Mouse (Mus musculus): ENCODE data around the gene Cox8a. TPM values are rescaled to one million over a fixed set of nuclear protein-coding genes. Genes with fewer than 3 reads are reported as not detected.

Cox8a gene
- total RNA-seq, 2 experiments from 2014 or later, result 395 to 437 TPM

GRCm38 (mm10) chr19:7225096-7225690, 7.8 kb upstream of the Cox8a start:
- intact Hi-C loops (cut with DNase I), result no loop called here
- DNase-seq, result no peak

DNA sequence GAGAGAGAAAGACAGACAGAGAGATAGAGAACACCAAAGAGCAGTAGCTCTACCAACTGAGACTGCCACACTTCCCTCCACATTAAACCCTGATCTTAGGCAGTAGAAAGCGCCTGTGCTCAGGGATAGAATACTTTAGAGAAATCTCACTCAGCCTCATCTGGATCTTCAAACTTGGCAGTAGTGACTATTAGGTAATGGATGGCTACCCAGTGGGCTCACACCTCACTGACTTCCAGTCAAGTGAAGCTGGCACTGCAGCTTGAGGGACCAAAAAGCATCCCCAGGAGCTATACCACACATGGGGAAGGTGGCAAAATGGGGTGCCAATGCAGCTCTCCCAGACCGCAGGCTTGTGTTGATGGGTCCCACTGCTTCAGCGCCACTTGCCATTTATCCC, 6.8 kb upstream of the Cox8a start:
- DNase-seq, result no peak
- intact Hi-C loops (cut with DNase I), result no loop called here

GRCm38 (mm10) chr19:7223488-7223887, 6.1 kb upstream of the Cox8a start:
- intact Hi-C loops (cut with DNase I), result no loop called here
- DNase-seq, result no peak

- intact Hi-C loops (cut with DNase I), result no loop called here
- DNase-seq, result no peak
These were observed 4.8 kb upstream of the Cox8a start for GRCm38 (mm10) chr19:7222196-7222595.

GRCm38 (mm10) chr19:7218753-7219152, 1.3 kb upstream of the Cox8a start:
- no peak for DNase-seq
- intact Hi-C loops (cut with DNase I), result no loop called here

DNA sequence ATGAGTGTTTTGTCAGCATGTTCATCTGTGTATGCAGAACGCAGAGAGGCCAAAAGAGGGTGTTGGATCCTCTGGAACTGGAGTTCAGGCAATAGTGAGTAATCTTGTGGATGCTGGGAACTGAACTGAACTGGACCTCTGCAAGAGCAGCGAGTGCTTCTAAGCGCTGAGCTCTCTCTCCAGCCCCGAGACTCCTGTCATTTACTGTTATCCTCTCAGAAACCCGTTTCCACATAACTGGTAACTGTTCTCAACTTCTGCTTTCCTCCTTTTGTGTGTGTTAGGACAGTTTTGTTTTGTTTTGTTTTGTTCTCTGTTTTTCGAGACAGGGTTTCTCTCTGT, 481 bp upstream of the Cox8a start:
- intact Hi-C loops (cut with DNase I), result no loop called here
- no peak for DNase-seq

DNA sequence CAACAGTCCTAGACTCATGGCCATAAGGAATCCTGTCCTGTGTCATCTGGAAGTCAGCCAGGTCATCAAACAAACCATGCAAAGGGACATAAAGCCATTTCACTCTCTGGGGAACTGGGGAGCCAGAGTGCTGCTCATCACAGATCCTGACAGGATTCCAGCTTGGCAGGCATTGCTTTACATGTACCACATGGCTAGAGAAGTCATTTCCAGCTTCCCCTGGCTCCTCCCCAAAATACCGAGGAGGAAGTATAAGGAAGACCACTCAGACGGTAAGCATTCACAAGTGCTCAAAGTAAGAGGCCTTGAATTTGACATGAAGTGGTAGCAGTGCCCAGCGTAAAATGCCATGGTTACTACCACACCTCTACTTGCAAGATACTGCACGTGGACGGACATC, 2.9 kb downstream of the Cox8a start:
- intact Hi-C loops (cut with DNase I), result no loop called here
- DNase-seq, result no peak

- no peak for DNase-seq
- intact Hi-C loops (cut with DNase I), result no loop called here
These were observed 4.4 kb downstream of the Cox8a start for GRCm38 (mm10) chr19:7213010-7213409.

GRCm38 (mm10) chr19:7212216-7212615, 5.2 kb downstream of the Cox8a start:
- DNase-seq, result no peak
- intact Hi-C loops (cut with DNase I), result no loop called here

GRCm38 (mm10) chr19:7209907-7210646, 7.3 kb downstream of the Cox8a start:
- intact Hi-C loops (cut with DNase I), result no loop called here

DNA sequence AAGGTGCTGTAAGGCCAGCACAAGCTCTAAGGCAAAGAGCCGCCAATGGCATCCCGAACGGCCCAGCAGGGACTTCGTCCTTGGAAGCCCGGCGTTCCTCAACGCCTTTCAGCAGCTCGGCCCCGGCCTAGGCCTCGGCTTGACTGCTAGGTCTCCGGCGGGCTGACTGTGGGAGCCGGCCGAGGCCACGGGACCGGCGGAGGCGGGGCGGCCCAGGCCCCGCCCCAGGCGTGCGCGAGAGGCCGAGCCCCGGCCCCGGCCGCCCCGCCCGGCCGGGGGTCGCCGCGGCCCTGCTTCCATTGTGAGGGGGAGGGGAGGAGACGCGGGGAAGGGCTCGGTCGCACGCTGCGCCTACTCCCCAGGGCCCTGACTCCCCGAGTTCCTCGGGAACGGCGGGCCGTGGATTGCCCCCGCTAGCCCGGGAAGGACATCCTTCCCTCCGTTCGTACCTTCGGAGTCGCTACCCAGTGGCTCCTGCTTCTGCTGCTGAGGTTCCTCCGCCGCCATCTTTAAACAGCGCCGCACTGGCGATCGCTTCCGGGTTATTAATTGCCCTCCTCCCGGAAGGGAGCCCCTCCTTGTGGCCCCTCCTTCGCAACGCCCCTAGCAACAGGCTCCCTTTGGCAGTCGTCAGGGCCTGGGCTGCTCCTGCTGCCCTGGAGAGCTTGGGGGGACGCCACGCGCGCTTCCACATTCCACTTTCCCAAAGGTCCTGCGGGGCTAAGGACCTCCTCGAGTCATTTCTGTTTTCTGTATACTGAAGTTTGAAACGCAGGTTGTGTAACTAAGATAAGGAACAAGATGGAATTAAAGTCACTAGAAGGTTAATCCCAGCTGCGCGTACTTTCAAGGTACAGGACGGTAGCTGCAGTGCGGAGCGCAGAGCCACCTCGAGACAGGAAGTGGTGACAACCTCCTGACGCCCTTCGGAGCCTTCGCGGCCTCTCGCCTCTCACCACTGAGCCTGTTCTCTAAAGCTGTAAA, 11.4 kb downstream of the Cox8a start, which contains the start of gene Otub1:
TSS of gene Otub1 (minus strand) at position 564 of the 984 bp plus-strand sequence.
- intact Hi-C loops (cut with DNase I), result no loop called here
- peak; percentile 92 for DNase-seq

More at GRCm38 (mm10) chr19:7209907-7210646, 7.3 kb downstream of the Cox8a start:
- no peak for DNase-seq

- intact Hi-C loops (cut with DNase I), result no loop called here
- no peak for DNase-seq
These were observed 12.1 kb downstream of the Cox8a start for GRCm38 (mm10) chr19:7205326-7205725.

- DNase-seq, result no peak
- intact Hi-C loops (cut with DNase I), result no loop called here
These were observed 12.5 kb downstream of the Cox8a start for GRCm38 (mm10) chr19:7204898-7205297.

- intact Hi-C loops (cut with DNase I), result no loop called here
- no peak for DNase-seq
These were observed 17.0 kb downstream of the Cox8a start for GRCm38 (mm10) chr19:7200427-7200826.

- intact Hi-C loops (cut with DNase I), result loop anchor here (10.0 kb wide), 1 partner anchor 274 kb away; the partner anchor contains the start of genes Catsperz and Esrra
- DNase-seq, result no peak
These were observed 18.3 kb downstream of the Cox8a start for GRCm38 (mm10) chr19:7199089-7199488.

DNA sequence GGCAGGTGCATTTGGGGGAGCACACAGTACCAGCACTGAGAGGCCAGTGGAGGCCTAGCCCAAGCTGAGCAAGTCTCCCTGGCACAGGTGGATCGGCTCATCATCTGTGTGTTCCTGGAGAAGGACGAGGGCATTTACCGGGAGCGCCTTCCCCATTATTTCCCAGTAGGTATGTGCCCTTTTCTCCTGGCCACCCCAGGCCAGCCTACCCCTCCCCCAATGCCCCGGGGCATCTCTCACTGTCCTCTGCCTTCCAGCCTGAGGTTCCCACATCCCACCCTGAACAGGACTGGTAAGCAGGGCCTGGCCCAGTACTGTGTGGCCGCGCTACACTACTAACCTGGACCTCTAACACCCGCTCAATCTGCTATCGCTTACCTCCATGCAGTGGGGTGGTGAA, 20.0 kb downstream of the Cox8a start:
- no peak for DNase-seq
- intact Hi-C loops (cut with DNase I), result loop anchor here (10.0 kb wide), 1 partner anchor 273 kb away; the partner anchor contains the start of genes Catsperz and Esrra

DNA sequence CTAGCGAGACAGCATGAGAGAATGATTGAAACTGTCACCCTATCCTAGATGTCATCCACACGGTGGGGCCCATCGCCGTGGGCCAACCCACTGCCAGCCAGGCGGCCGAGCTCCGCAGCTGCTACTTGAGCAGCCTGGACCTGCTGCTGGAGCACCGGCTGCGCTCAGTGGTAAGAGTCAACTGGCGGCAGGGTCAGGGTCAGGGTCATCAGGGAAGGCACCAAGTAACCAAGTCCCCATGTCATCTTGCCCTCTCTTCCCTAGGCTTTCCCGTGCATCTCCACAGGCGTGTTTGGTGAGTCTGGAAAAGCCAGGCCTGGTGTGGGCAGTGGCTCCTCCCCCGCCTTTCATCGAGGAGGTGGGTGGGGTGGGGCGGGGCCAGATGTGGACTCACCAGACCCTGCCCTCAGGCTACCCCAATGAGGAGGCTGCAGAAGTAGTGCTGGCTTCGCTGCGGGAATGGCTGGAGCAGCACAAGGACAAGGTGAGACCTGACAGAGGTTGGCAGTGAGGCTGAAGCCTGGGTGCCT, 20.6 kb downstream of the Cox8a start:
- intact Hi-C loops (cut with DNase I), result loop anchor here (1.0 to 10.0 kb wide), 2 partner anchors 129 to 272 kb away; partner anchors contain the start of genes Catsperz and Esrra
- DNase-seq, result no peak

- intact Hi-C loops (cut with DNase I), result loop anchor here (1.0 to 10.0 kb wide), 2 partner anchors 128 to 271 kb away; partner anchors contain the start of genes Catsperz and Esrra
- DNase-seq, result peak; percentile 75 to 80
These were observed 21.3 kb downstream of the Cox8a start for GRCm38 (mm10) chr19:7195900-7196728.

- no peak for DNase-seq
- intact Hi-C loops (cut with DNase I), result loop anchor here (5.0 to 10.0 kb wide), 2 partner anchors 70 to 268 kb away; partner anchors contain the start of genes Catsperz and Esrra
These were observed 24.9 kb downstream of the Cox8a start for GRCm38 (mm10) chr19:7192561-7192967.

Measured in heart, postnatal 36 days (tissue).